Mouse (Mus musculus) telencephalon, adult 2 months (tissue): ENCODE measurements around the gene Safb.

Experiments
- DNase-seq: peaks from one replicate; pipeline ENCODE4 v3.0.0-alpha.2; 2011; ENCODE audit warnings: low read depth, low spot score

The Safb gene

GRCm38 (mm10) chr17:56584257-56585130 is at the start of gene Safb, which contains the start of gene Safb2:
Gene Safb, plus strand, starts transcription at chr17:56584825.
Gene Safb2, minus strand, starts transcription at chr17:56584585.
- DNase-seq, result peak; percentile 98

- no peak for DNase-seq
Observed at GRCm38 (mm10) chr17:56536192-56536591, 48.4 kb upstream of the Safb start.

- DNase-seq, result no peak
Observed at GRCm38 (mm10) chr17:56536874-56537273, 47.8 kb upstream of the Safb start.

- no peak for DNase-seq
Observed at GRCm38 (mm10) chr17:56537912-56538311, 46.7 kb upstream of the Safb start.

GRCm38 (mm10) chr17:56540562-56540975 is 44.1 kb upstream of the Safb start:
- no peak for DNase-seq

GRCm38 (mm10) chr17:56542736-56543135 is 41.9 kb upstream of the Safb start:
- DNase-seq, result no peak

GRCm38 (mm10) chr17:56543684-56544224 is 40.9 kb upstream of the Safb start:
- DNase-seq, result no peak

- DNase-seq, result no peak
Observed at GRCm38 (mm10) chr17:56544699-56545387, 39.8 kb upstream of the Safb start.

GRCm38 (mm10) chr17:56545945-56546344 is 38.7 kb upstream of the Safb start:
- no peak for DNase-seq

- no peak for DNase-seq
Observed at GRCm38 (mm10) chr17:56546576-56546975, 38.0 kb upstream of the Safb start.

GRCm38 (mm10) chr17:56547116-56547845 is 37.3 kb upstream of the Safb start:
- no peak for DNase-seq

- no peak for DNase-seq
Observed at GRCm38 (mm10) chr17:56547846-56548604, 36.6 kb upstream of the Safb start.

GRCm38 (mm10) chr17:56548605-56549105 is 36.0 kb upstream of the Safb start:
- no peak for DNase-seq

- DNase-seq, result no peak
Observed at GRCm38 (mm10) chr17:56550784-56551475, 33.7 kb upstream of the Safb start.

GRCm38 (mm10) chr17:56551841-56552581 is 32.6 kb upstream of the Safb start:
- DNase-seq, result no peak

GRCm38 (mm10) chr17:56552781-56553363 is 31.8 kb upstream of the Safb start:
- DNase-seq, result no peak

- no peak for DNase-seq
Observed at GRCm38 (mm10) chr17:56554122-56554551, 30.5 kb upstream of the Safb start, which contains the start of gene Gm20219. Gene Gm20219, minus strand, starts transcription at chr17:56554387.

GRCm38 (mm10) chr17:56558448-56558847 is 26.2 kb upstream of the Safb start:
- no peak for DNase-seq

GRCm38 (mm10) chr17:56559386-56559785 is 25.2 kb upstream of the Safb start:
- DNase-seq, result no peak
